Mouse (Mus musculus): ENCODE data around the gene Pycr1. TPM values are rescaled to one million over a fixed set of nuclear protein-coding genes. Genes with fewer than 3 reads are reported as not detected.

The Pycr1 gene
- polyA plus RNA-seq, 1 experiment from 2014 or later, result 37.5 TPM

- Histone ChIP-seq H3K36me3 (replicated peaks) (peaks cover 34% of the 10 kb centered on the region), H3K9me3 (no peaks in the 10 kb centered on the region), H3K27ac (peak within 1 kb of the TSS; percentile 97), H3K27me3 (ENCODE audit: poor library complexity, severe bottlenecking) (no peaks in the 10 kb centered on the region), H3K4me1 (peaks cover 28% of the 10 kb centered on the region), H3K4me3 (peak within 1 kb of the TSS; percentile 73)
- WGBS, result 1% methylated on average over 83 of the region's 83 CpGs
- DNase-seq (ENCODE audit: extremely low spot score, low spot score), result peak; percentile 94
Measured at GRCm38 (mm10) chr11:120672687-120673593, 29.4 kb upstream of the Pycr1 start, which contains the start of gene Aspscr1. Gene Aspscr1 (plus strand): TSS chr11:120672973.

GRCm38 (mm10) chr11:120666617-120667016 is 23.0 kb upstream of the Pycr1 start:
- peak; percentile 31 for DNase-seq (ENCODE audit: extremely low spot score, low spot score)
- Histone ChIP-seq H3K27me3 (ENCODE audit: poor library complexity, severe bottlenecking) (peaks cover 44% of the 10 kb centered on the region), H3K36me3 (replicated peaks) (no peaks in the 10 kb centered on the region), H3K27ac (no peak overlapping the region), H3K4me1 (peaks cover 23% of the 10 kb centered on the region), H3K9me3 (no peaks in the 10 kb centered on the region), H3K4me3 (no peak overlapping the region)
- 6% methylated on average over 3 of the region's 3 CpGs for WGBS

- H3K36me3 ChIP-seq (replicated peaks), result no peaks in the 10 kb centered on the region
- no peak overlapping the region for H3K27ac ChIP-seq
- no peaks in the 10 kb centered on the region for H3K9me3 ChIP-seq
- 86% methylated on average over 3 of the region's 3 CpGs for WGBS
- DNase-seq (ENCODE audit: extremely low spot score, low spot score), result no peak
- peaks cover 34% of the 10 kb centered on the region for H3K4me1 ChIP-seq
- H3K27me3 ChIP-seq (ENCODE audit: poor library complexity, severe bottlenecking), result peaks cover 57% of the 10 kb centered on the region
- H3K4me3 ChIP-seq, result no peak overlapping the region
Measured at GRCm38 (mm10) chr11:120665406-120665805, 21.8 kb upstream of the Pycr1 start.

- H3K27me3 ChIP-seq (ENCODE audit: poor library complexity, severe bottlenecking), result peaks cover 73% of the 10 kb centered on the region
- H3K27ac ChIP-seq, result no peak overlapping the region
- peaks cover 51% of the 10 kb centered on the region for H3K4me1 ChIP-seq
- 75% methylated on average over 5 of the region's 5 CpGs for WGBS
- no peaks in the 10 kb centered on the region for H3K9me3 ChIP-seq
- no peak overlapping the region for H3K4me3 ChIP-seq
- no peak for DNase-seq (ENCODE audit: extremely low spot score, low spot score)
- no peaks in the 10 kb centered on the region for H3K36me3 ChIP-seq (replicated peaks)
Measured at GRCm38 (mm10) chr11:120663714-120664113, 20.1 kb upstream of the Pycr1 start.

GRCm38 (mm10) chr11:120662759-120663158 is 19.2 kb upstream of the Pycr1 start:
- DNase-seq (ENCODE audit: extremely low spot score, low spot score), result no peak
- Histone ChIP-seq H3K36me3 (replicated peaks) (no peaks in the 10 kb centered on the region), H3K4me1 (peaks cover 54% of the 10 kb centered on the region), H3K4me3 (no peak overlapping the region), H3K9me3 (no peaks in the 10 kb centered on the region), H3K27me3 (ENCODE audit: poor library complexity, severe bottlenecking) (peaks cover 83% of the 10 kb centered on the region), H3K27ac (no peak overlapping the region)
- WGBS, result 57% methylated on average over 6 of the region's 6 CpGs

- Histone ChIP-seq H3K36me3 (replicated peaks) (no peaks in the 10 kb centered on the region), H3K4me3 (peak within 1 kb of the TSS; percentile 53), H3K27me3 (ENCODE audit: poor library complexity, severe bottlenecking) (peaks cover 97% of the 10 kb centered on the region), H3K4me1 (peaks cover 45% of the 10 kb centered on the region), H3K9me3 (no peaks in the 10 kb centered on the region), H3K27ac (peak within 1 kb of the TSS; percentile 65)
- under 1% methylated on average over 35 of the region's 35 CpGs for WGBS
- DNase-seq (ENCODE audit: extremely low spot score, low spot score), result peak; percentile 28
Measured at GRCm38 (mm10) chr11:120661076-120661460, 17.5 kb upstream of the Pycr1 start, which contains the start of gene Notum. Gene Notum (minus strand): TSS chr11:120661175.

- under 1% methylated on average over 94 of the region's 95 CpGs for WGBS
Measured at GRCm38 (mm10) chr11:120660301-120661075, 16.9 kb upstream of the Pycr1 start.

GRCm38 (mm10) chr11:120659509-120660300 is 16.1 kb upstream of the Pycr1 start:
- WGBS, result 3% methylated on average over 50 of the region's 50 CpGs
- Histone ChIP-seq H3K36me3 (replicated peaks) (no peaks in the 10 kb centered on the region), H3K27ac (peak overlapping the region; percentile 65), H3K27me3 (ENCODE audit: poor library complexity, severe bottlenecking) (peaks cover 95% of the 10 kb centered on the region), H3K9me3 (no peaks in the 10 kb centered on the region), H3K4me1 (peaks cover 43% of the 10 kb centered on the region), H3K4me3 (peak overlapping the region; percentile 53)
- DNase-seq (ENCODE audit: extremely low spot score, low spot score), result peak; percentile 29

More at GRCm38 (mm10) chr11:120660301-120661075, 16.9 kb upstream of the Pycr1 start:
- Histone ChIP-seq H3K4me3 (peak overlapping the region; percentile 53), H3K9me3 (no peaks in the 10 kb centered on the region), H3K27me3 (ENCODE audit: poor library complexity, severe bottlenecking) (peaks cover 99% of the 10 kb centered on the region), H3K4me1 (peaks cover 43% of the 10 kb centered on the region), H3K36me3 (replicated peaks) (no peaks in the 10 kb centered on the region), H3K27ac (peak overlapping the region; percentile 65)
- DNase-seq (ENCODE audit: extremely low spot score, low spot score), result peak; percentile 49

- H3K36me3 ChIP-seq (replicated peaks), result no peaks in the 10 kb centered on the region
- DNase-seq (ENCODE audit: extremely low spot score, low spot score), result peak; percentile 76
- H3K4me3 ChIP-seq, result peak overlapping the region; percentile 53
- no peak overlapping the region for H3K27ac ChIP-seq
- 3% methylated on average over 24 of the region's 24 CpGs for WGBS
- H3K9me3 ChIP-seq, result no peaks in the 10 kb centered on the region
- peaks cover 43% of the 10 kb centered on the region for H3K4me1 ChIP-seq
- peaks cover 92% of the 10 kb centered on the region for H3K27me3 ChIP-seq (ENCODE audit: poor library complexity, severe bottlenecking)
Measured at GRCm38 (mm10) chr11:120658876-120659410, 15.4 kb upstream of the Pycr1 start.

- Histone ChIP-seq H3K9me3 (no peaks in the 10 kb centered on the region), H3K27ac (no peak overlapping the region), H3K27me3 (ENCODE audit: poor library complexity, severe bottlenecking) (peaks cover 78% of the 10 kb centered on the region), H3K4me1 (peaks cover 31% of the 10 kb centered on the region), H3K4me3 (no peak overlapping the region), H3K36me3 (replicated peaks) (no peaks in the 10 kb centered on the region)
- WGBS, result 88% methylated on average over 4 of the region's 4 CpGs
- DNase-seq (ENCODE audit: extremely low spot score, low spot score), result no peak
Measured at GRCm38 (mm10) chr11:120657301-120657700, 13.7 kb upstream of the Pycr1 start.

- Histone ChIP-seq H3K27me3 (ENCODE audit: poor library complexity, severe bottlenecking) (peaks cover 57% of the 10 kb centered on the region), H3K27ac (no peak overlapping the region), H3K4me1 (peaks cover 13% of the 10 kb centered on the region), H3K9me3 (no peaks in the 10 kb centered on the region), H3K4me3 (no peak overlapping the region), H3K36me3 (replicated peaks) (no peaks in the 10 kb centered on the region)
- 67% methylated on average over 3 of the region's 3 CpGs for WGBS
- no peak for DNase-seq (ENCODE audit: extremely low spot score, low spot score)
Measured at GRCm38 (mm10) chr11:120654741-120655140, 11.2 kb upstream of the Pycr1 start.

GRCm38 (mm10) chr11:120651872-120652271 is 8.3 kb upstream of the Pycr1 start:
- no peaks in the 10 kb centered on the region for H3K9me3 ChIP-seq
- no peaks in the 10 kb centered on the region for H3K36me3 ChIP-seq (replicated peaks)
- H3K27me3 ChIP-seq (ENCODE audit: poor library complexity, severe bottlenecking), result peaks cover 45% of the 10 kb centered on the region
- WGBS, result 68% methylated on average over 3 of the region's 3 CpGs
- DNase-seq (ENCODE audit: extremely low spot score, low spot score), result no peak
- peaks cover 12% of the 10 kb centered on the region for H3K4me1 ChIP-seq
- no peak overlapping the region for H3K27ac ChIP-seq
- no peak overlapping the region for H3K4me3 ChIP-seq
